Mouse (Mus musculus) CH12.LX (cell line): Measurements from ENCODE around the gene Hpca. TPM values are rescaled to one million over a fixed set of nuclear protein-coding genes. Genes with fewer than 3 reads are reported as not detected.
A peak's percentile ranks its signal among the peaks of the same experiment; 100 is the strongest.

Experiments used
- DNase-seq: peaks from one replicate; pipeline ENCODE4 v3.0.0-alpha.2; 2013; ENCODE audit errors: extremely low read depth
- H3K27ac ChIP-seq: 2 replicates; pipeline ENCODE4 v1.5.1; 2012; ENCODE audit warnings: low read depth, mild to moderate bottlenecking, control low read depth, moderate library complexity; ENCODE audit not compliant: insufficient read depth
- H3K27me3 ChIP-seq: replicated peaks from 2 replicates; pipeline ENCODE3; 2012; ENCODE audit warnings: inconsistent platforms
- H3K36me3 ChIP-seq, 2 experiments: replicated peaks in 1 of 2; 2 replicates each; pipeline versions ENCODE3 to v1.6.1; 2012; ENCODE audit warnings: inconsistent platforms in 1 of 2, low read length in 1 of 2, mild to moderate bottlenecking in 1 of 2, mixed read lengths in 1 of 2, moderate library complexity in 1 of 2; ENCODE audit not compliant: control insufficient read depth in 1 of 2, insufficient read depth in 1 of 2
- H3K4me1 ChIP-seq, 2 experiments: 2 replicates each; pipeline ENCODE4 v1.6.1; 2012; ENCODE audit warnings: inconsistent platforms in 1 of 2, moderate library complexity in 1 of 2; ENCODE audit not compliant: insufficient read depth in 2 of 2, control insufficient read depth in 1 of 2
- H3K4me2 ChIP-seq: 2 replicates; pipeline ENCODE4 v1.6.1; 2012; ENCODE audit warnings: low read depth, mild to moderate bottlenecking, control low read depth; ENCODE audit not compliant: poor library complexity, insufficient read depth, severe bottlenecking
- H3K4me3 ChIP-seq, 3 experiments: fragments of 150-350 bp in 1 of 3; sonication (generic) in 1 of 3; replicated peaks in 1 of 3; 2 replicates each; pipeline versions ENCODE3 to v1.5.1; 2011 to 2012; ENCODE audit warnings: low read depth in 2 of 3, low read length in 2 of 3, mild to moderate bottlenecking in 2 of 3, moderate library complexity in 2 of 3, control low read depth in 1 of 3, improper control_type of control experiment in 1 of 3, inconsistent platforms in 1 of 3, mixed read lengths in 1 of 3; ENCODE audit not compliant: poor library complexity in 1 of 3
- H3K79me2 ChIP-seq: replicated peaks from 2 replicates; pipeline ENCODE4 v1.6.1; 2012; ENCODE audit warnings: mild to moderate bottlenecking, moderate library complexity; ENCODE audit not compliant: control insufficient read depth, poor library complexity, insufficient read depth, severe bottlenecking; ENCODE audit errors: extremely low read depth
- H3K9ac ChIP-seq: 2 replicates; pipeline ENCODE4 v1.6.1; 2012; ENCODE audit warnings: low read depth, mild to moderate bottlenecking, control low read depth, moderate library complexity; ENCODE audit not compliant: insufficient read depth
- H3K9me3 ChIP-seq: replicated peaks from 2 replicates; pipeline ENCODE3; 2012; ENCODE audit warnings: low read length, inconsistent platforms, mixed read lengths
- CHD1 ChIP-seq: IDR thresholded peaks from 2 replicates; pipeline ENCODE4 v1.6.1; 2012; ENCODE audit warnings: low read depth, low read length, improper control_type of control experiment, inconsistent platforms
- CTCF ChIP-seq, 2 experiments: IDR thresholded peaks in 1 of 2; conservative IDR thresholded peaks in 1 of 2; 2 replicates each; pipeline ENCODE4 v1.5.1; 2011 to 2012; ENCODE audit warnings: low read depth in 2 of 2, low read length in 2 of 2, improper control_type of control experiment in 1 of 2, inconsistent platforms in 1 of 2, mild to moderate bottlenecking in 1 of 2, moderate library complexity in 1 of 2
- ETS1 ChIP-seq: conservative IDR thresholded peaks from 2 replicates; pipeline ENCODE4 v1.6.1; 2012; ENCODE audit warnings: low read depth, mild to moderate bottlenecking, inconsistent platforms, low read length, improper control_type of control experiment, moderate library complexity
- MAX ChIP-seq: IDR thresholded peaks from 2 replicates; pipeline ENCODE4 v1.6.1; 2011; ENCODE audit warnings: low read length, improper control_type of control experiment
- MEF2A ChIP-seq: IDR thresholded peaks from 2 replicates; pipeline ENCODE4 v1.6.1; 2014; ENCODE audit warnings: low read depth, mild to moderate bottlenecking, inconsistent platforms, low read length, improper control_type of control experiment, borderline replicate concordance
- MYC ChIP-seq: IDR thresholded peaks from 2 replicates; pipeline ENCODE4 v1.6.1; 2011; ENCODE audit warnings: low read depth, mild to moderate bottlenecking, improper control_type of control experiment, low read length
- NRF1 ChIP-seq: IDR thresholded peaks from 2 replicates; pipeline ENCODE4 v1.6.1; 2014; ENCODE audit warnings: low read depth, mild to moderate bottlenecking, inconsistent platforms, low read length, improper control_type of control experiment, moderate library complexity
- POLR2AphosphoS2 ChIP-seq: IDR thresholded peaks from 2 replicates; pipeline ENCODE4 v1.6.1; 2011; ENCODE audit warnings: low read depth, low read length, improper control_type of control experiment
- RAD21 ChIP-seq: IDR thresholded peaks from 2 replicates; pipeline ENCODE4 v1.6.1; 2011; ENCODE audit warnings: low read depth, mild to moderate bottlenecking, low read length, improper control_type of control experiment, moderate library complexity
- SIN3A ChIP-seq: IDR thresholded peaks from 2 replicates; pipeline ENCODE4 v1.6.1; 2012; ENCODE audit warnings: low read length, improper control_type of control experiment, inconsistent platforms
- TCF12 ChIP-seq: IDR thresholded peaks from 2 replicates; pipeline ENCODE4 v1.6.1; 2014; ENCODE audit warnings: low read depth, mild to moderate bottlenecking, inconsistent platforms, low read length, improper control_type of control experiment
- ZKSCAN1 ChIP-seq: IDR thresholded peaks from 2 replicates; pipeline ENCODE4 v1.6.1; 2012; ENCODE audit warnings: low read depth, inconsistent platforms, low read length, improper control_type of control experiment, borderline replicate concordance
- ZMIZ1 ChIP-seq: IDR thresholded peaks from 2 replicates; pipeline ENCODE4 v1.6.1; 2012; ENCODE audit warnings: low read depth, mild to moderate bottlenecking, inconsistent platforms, low read length, improper control_type of control experiment
- dilution Hi-C: fragments of 300-500 bp; cut with MboI; formaldehyde crosslinking; loops from 2 replicates; pipeline ENCODE4 v1.14.3; 2020; ENCODE audit warnings: low sequenced_read_pairs; ENCODE audit not compliant: extremely low pct_unique_long_range_greater_than_20kb, extremely low pct_ligation_motif_present
- in situ Hi-C: fragments of 300-500 bp; cut with MboI; formaldehyde crosslinking; loops from 3 replicates; pipeline ENCODE4 v1.14.3; 2019; ENCODE audit warnings: low sequenced_read_pairs, low pct_ligation_motif_present, low pct_unique_long_range_greater_than_20kb, mixed read lengths
- polyA plus RNA-seq: library from polyadenylated mRNA; unstranded; fragments of >175 nt; gene quantifications from 2 replicates; pipeline ENCODE4 v1.2.1, GENCODE M21; 2012; ENCODE audit warnings: low read depth; ENCODE audit not compliant: insufficient read length
- total RNA-seq, 2 experiments: library from RNA; depleted of rRNA; stranded (reverse); fragments of 300-350 nt in 1 of 2; fragments of >200 nt in 1 of 2; gene quantifications; 2 replicates each; pipeline ENCODE4 v1.2.3; 2012 to 2014

Hpca gene
- total and polyA plus RNA-seq, 3 experiments, result 1.3 to 28.5 (median 2.9) TPM

GRCm38 (mm10) chr4:129122107-129122506 lies 271 bp upstream of the Hpca start:
- TF ChIP-seq POLR2AphosphoS2, result no peak
- no peak for TF ChIP-seq TCF12
- no peak for TF ChIP-seq MEF2A
- no peak for TF ChIP-seq MAX
- TF ChIP-seq MYC, result no peak
- TF ChIP-seq, all 38 proteins: peak for 0
- in situ Hi-C loops, result no loop called here
- Histone ChIP-seq H3K27ac (no peak overlapping the region), H3K36me3 (no peaks in the 10 kb centered on the region), H3K9ac (no peak overlapping the region), H3K79me2 (no peaks in the 10 kb centered on the region), H3K4me2 (no peak overlapping the region), H3K27me3 (peaks cover 89% of the 10 kb centered on the region), H3K9me3 (no peaks in the 10 kb centered on the region), H3K4me1 (peaks cover 4 to 13% of the 10 kb centered on the region in 2 experiments; a peak in 3 of 4 replicates), H3K4me3 (no peak overlapping the region)
- DNase-seq, result no peak
- dilution Hi-C loops, result no loop called here

- in situ Hi-C loops, result no loop called here
- H3K4me1 ChIP-seq, result peaks cover 4 to 15% of the 10 kb centered on the region in 2 experiments; a peak in 3 of 4 replicates
- DNase-seq, result peak; percentile 29
- dilution Hi-C loops, result no loop called here
- TF ChIP-seq RAD21 (no peak), ZKSCAN1 (no peak), CTCF (conservative IDR thresholded peaks at IDR 0.05 in 1 of 2, IDR thresholded peaks at IDR 0.05 in 1 of 2; ENCODE audit: low read depth in 2 of 2, low read length in 2 of 2) (peak in 1 of 2 experiments; percentile 50; a peak in 2 of 4 replicates), SIN3A (peak; percentile 66; the same call in 1 of the 2 replicates), CHD1 (no peak), ETS1 (no peak), NRF1 (no peak), ZMIZ1 (no peak)
- no peaks in the 10 kb centered on the region for H3K36me3 ChIP-seq
- no peak overlapping the region for H3K27ac ChIP-seq
- peaks cover 91% of the 10 kb centered on the region for H3K27me3 ChIP-seq
- no peak overlapping the region for H3K4me3 ChIP-seq
- peak overlapping the region; percentile 1; the same call in 1 of the 2 replicates for H3K4me2 ChIP-seq
- H3K9ac ChIP-seq, result no peak overlapping the region
- no peaks in the 10 kb centered on the region for H3K9me3 ChIP-seq
- H3K79me2 ChIP-seq, result no peaks in the 10 kb centered on the region
Observed at GRCm38 (mm10) chr4:129120520-129121445, 1.1 kb downstream of the Hpca start.
